Mouse (Mus musculus): ENCODE data around the gene Hpgd.
"Not testable (repeated sequence)": the region's sequence is repeated elsewhere in the genome, so short reads cannot be mapped to it uniquely, and the experiment has no call there.

The Hpgd gene

GRCm38 (mm10) chr8:56294373-56294877 lies at the start of gene Hpgd:
Gene Hpgd (plus strand): TSS chr8:56294585.
- DNase-seq: no peak

- not testable (repeated sequence) for DNase-seq
These were observed 42.7 kb upstream of the Hpgd start for GRCm38 (mm10) chr8:56251728-56252127.

GRCm38 (mm10) chr8:56252314-56252713 lies 42.1 kb upstream of the Hpgd start:
- DNase-seq: no peak

DNA sequence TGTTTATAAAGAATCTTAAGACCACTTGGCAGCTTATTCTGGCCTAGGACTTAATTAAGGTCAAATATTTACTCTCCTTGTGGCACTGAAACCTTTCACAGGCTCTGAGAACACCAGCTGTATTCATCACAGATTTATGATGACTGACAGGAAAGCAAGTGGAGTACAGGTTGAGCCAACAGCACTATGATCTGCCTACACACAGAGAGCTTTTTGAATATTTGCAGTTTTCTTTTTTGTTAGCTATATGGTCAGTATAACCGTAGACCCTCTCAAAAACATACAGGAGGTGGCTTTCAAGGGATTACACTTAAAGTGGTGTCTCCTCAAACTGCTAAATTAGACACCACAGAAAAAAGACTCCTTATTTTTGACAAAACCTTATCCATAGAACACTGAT lies 33.2 kb upstream of the Hpgd start:
- no peak for DNase-seq

GRCm38 (mm10) chr8:56269687-56270663 lies 24.4 kb upstream of the Hpgd start:
- DNase-seq: no peak

DNA sequence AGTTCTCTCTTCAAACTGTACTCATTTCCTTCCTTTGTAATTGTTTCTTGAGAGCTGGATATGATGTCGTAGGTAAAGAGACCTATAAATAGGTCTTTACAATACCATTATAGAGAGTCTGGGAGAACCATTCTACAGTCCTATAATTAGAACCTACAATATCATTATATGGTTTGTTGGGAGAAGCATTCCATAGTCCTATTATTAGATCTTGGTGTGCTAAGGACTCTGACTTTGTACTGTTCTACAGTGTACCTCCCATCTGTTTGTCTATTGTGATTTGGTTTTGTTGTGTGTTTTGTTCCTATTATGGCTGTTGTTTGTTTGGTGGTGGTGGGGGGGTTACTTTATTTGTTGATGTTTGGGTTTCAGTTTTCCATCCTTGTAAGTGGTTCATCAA lies 21.5 kb upstream of the Hpgd start:
- DNase-seq: no peak

GRCm38 (mm10) chr8:56275316-56275715 lies 19.1 kb upstream of the Hpgd start:
- DNase-seq: no peak

DNA sequence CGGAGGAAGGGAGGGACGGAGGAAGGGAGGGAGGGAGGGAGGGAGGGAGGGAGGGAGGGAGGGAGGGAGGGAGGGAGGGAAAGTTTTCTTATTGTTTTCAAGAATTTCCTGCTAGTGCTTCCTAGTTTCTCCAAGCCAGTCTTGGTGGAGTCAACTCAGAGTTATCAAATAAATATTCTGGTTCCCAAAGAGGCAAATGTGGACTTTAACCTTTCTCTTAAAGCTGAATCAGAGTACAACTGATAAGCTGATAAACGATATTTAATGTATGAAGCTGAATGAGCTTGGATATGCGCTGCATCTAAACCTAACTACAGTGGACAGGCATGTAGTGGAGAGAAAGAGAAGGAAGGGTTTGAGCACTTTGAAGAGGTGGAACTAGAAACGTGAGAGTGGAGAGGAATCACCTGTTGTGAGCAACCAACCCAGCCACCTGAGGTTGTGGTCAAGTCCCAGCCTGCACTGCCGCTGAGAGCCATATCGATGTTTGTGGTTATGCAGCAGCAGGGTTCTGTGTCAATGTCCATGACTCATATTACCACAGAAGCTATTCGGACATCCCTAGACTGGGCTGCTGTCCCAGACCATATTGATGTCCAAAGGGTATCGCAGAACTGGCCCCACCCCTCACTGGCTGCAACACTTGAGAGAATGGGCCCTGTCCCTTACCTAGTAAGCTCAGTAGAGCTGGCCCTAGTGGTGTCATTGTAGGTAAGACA lies 16.4 kb upstream of the Hpgd start:
- no peak for DNase-seq

- DNase-seq: no peak
These were observed 15.8 kb upstream of the Hpgd start for GRCm38 (mm10) chr8:56278545-56279063.

DNA sequence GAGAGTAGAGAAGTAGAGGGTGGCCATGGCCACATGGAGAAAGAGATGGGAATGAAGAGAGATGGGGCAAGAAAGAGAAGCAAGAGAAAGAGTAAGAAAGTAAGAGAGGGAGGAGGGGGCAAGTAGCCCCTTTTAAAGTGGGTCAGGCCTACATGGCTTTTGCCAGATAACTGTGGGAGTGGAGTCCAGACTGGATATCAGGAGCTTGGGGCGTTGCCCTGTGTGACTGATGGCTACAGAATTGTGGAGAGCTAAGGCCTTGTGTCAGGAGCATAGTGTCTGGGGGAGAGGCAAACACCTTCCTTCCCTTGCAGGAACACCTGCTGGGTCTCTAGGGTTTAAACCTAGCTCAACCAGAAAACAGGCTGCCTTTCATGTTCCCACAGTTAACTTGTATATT lies 10.4 kb upstream of the Hpgd start:
- no peak for DNase-seq

- no peak for DNase-seq
These were observed 9.4 kb upstream of the Hpgd start for GRCm38 (mm10) chr8:56284957-56285356.

- DNase-seq: no peak
These were observed 7.7 kb upstream of the Hpgd start for GRCm38 (mm10) chr8:56286717-56287116.

- DNase-seq: no peak
These were observed 6.9 kb upstream of the Hpgd start for GRCm38 (mm10) chr8:56287370-56288072.

- DNase-seq: no peak
These were observed 2.1 kb upstream of the Hpgd start for GRCm38 (mm10) chr8:56292318-56292717.

DNA sequence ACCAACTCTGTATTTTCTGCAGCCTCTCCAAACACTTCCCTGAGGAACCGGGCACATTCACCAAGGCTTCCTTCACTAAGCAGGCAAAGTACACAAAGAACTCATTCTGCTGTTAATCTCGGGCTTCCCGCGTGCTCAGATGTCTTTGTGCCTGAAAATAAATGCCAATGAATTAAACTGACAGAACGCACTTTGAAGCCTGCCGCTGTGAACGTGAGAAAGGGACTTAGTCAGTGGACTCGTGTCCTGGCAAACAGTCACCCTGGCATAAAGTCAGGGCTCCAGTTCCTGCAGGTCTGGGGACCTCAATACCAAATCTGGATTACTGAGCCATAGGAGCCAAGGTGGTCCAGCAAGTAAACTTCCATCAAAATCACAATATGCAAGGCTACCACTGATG lies 905 bp upstream of the Hpgd start:
- no peak for DNase-seq

- DNase-seq: no peak
These were observed 636 bp downstream of the Hpgd start for GRCm38 (mm10) chr8:56294886-56295555.

DNA sequence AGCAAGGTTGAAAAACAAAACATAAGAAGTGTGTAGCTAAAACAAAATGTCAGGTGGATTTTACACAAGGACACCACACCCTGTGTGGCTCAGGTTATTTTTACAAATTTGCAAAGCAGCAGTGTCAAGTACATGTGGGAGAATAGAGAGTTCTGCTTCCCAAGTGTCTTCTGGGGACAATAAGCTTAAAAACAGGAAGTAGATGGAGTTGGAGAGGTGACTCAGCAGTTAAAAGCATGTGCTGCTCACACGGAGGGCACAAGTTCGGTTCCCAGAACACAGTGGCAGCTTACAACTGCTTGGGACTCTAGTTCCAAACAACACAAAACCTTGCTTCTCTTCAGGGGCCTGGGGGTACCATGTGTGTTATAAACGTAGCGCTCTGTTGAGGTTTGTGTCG lies 5.0 kb downstream of the Hpgd start:
- no peak for DNase-seq

DNA sequence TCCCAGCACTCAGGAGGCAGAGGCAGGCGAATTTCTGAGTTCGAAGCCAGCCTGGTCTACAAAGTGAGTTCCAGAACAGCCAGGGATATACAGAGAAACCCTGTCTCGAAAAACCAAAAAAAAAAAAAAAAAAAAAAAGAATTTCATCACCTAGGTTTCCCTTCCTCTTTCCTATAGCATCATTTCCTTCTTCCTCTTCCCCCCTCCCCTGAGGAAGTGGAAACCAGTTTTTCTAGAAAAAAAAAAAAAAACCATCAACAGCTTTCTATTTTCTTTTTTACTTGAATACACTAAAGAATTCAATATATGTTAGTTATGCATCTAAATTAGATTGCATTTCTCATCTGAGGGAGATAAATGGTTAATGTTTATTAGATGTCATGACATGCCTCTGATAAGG lies 6.9 kb downstream of the Hpgd start:
- not testable (repeated sequence) for DNase-seq

DNA sequence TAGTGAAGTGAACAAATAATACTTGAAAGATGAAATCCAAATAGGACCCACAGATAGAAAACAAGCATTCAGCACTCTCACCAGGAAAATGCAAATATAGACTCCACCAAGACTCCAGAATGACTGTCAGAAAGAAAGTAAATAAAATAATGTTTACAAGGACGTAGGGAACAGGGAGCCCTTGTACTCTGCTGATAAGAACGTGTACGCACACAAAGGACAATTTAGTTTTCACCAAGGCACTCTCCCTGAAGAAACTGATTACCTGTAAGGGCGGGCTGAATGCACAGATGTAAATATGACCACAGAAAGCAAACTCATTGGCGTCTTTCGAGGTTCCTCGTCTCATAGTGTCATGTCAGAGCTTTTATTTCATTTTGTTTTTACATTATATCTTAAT lies 10.2 kb downstream of the Hpgd start:
- DNase-seq: no peak

DNA sequence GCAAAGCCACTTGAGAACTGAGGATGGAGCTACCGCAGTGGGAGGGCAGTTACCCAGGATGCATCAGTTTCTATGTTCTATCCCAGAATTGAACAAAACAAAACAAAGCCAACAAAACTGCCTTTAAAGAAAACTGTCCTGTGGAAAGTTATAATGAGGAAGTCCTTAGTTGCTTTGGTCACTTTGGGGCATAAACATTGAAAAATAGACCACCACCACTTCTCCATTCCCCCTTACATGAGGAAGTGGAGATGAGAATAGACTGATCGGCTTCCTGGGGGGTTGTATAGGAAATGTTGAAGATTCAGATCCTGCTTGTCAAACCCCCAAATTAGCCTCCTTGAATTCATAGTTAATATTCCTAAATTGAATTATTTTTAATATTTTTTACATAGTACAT lies 19.2 kb downstream of the Hpgd start:
- DNase-seq: no peak

- no peak for DNase-seq
These were observed 20.8 kb downstream of the Hpgd start for GRCm38 (mm10) chr8:56315189-56315588.

DNA sequence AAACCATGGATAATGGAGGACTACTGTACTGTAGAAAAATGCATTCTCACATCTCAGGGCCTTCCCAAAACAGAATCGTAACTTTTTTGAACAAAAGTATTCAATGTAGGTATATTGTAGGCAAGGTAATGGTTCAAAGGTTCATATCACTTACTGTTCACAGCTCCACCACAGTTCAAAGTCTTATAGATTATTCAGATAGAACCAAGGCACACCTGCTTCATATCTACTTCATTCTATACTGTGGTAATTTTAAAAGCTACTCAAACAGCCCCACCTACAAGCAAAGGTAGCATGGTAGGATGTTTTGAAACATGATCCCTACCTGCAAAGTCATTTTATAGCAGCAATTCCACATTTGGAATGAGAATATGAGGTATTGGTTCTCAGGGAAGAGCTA lies 28.9 kb downstream of the Hpgd start:
- DNase-seq: no peak

Data from thymus, postnatal 25 days (tissue).